Mouse (Mus musculus) left cerebral cortex, postnatal 4 days (tissue): ENCODE measurements around the gene Fuk. TPM values are rescaled to one million over a fixed set of nuclear protein-coding genes. Genes with fewer than 3 reads are reported as not detected.
"Not testable (repeated sequence)": the region's sequence is repeated elsewhere in the genome, so short reads cannot be mapped to it uniquely, and the experiment has no call there.

Experiments
- DNase-seq: peaks from one replicate; pipeline ENCODE4 v3.0.0-alpha.2; 2022
- intact Hi-C: fragments of 180-260 bp; cut with DNase I; formaldehyde crosslinking; loops from one replicate; pipeline ENCODE4 v1.15.1; 2025
- total RNA-seq, 2 experiments: library from RNA; stranded (reverse); gene quantifications; 2 replicates each; pipeline ENCODE4 v1.2.3; 2021

Gene Fuk
- 1 to 10 TPM; 7.8 to 7.9 TPM for total RNA-seq

GRCm38 (mm10) chr8:110901839-110902578, at the start of gene Fuk:
Gene Fuk (minus strand): TSS chr8:110902488.
- intact Hi-C loops: no loop called here
- peak; percentile 80 for DNase-seq

- no peak for DNase-seq
- intact Hi-C loops: no loop called here
Measured at GRCm38 (mm10) chr8:110950065-110950484, 47.8 kb upstream of the Fuk start.

- intact Hi-C loops: no loop called here
- no peak for DNase-seq
Measured at GRCm38 (mm10) chr8:110945716-110946115, 43.4 kb upstream of the Fuk start.

GRCm38 (mm10) chr8:110944276-110944876, 42.1 kb upstream of the Fuk start:
- no peak for DNase-seq
- intact Hi-C loops: no loop called here

- intact Hi-C loops: no loop called here
- peak; percentile 77 for DNase-seq
Measured at GRCm38 (mm10) chr8:110941453-110941948, 39.2 kb upstream of the Fuk start.

GRCm38 (mm10) chr8:110940682-110941452, 38.6 kb upstream of the Fuk start:
- DNase-seq: no peak
- intact Hi-C loops: no loop called here

- intact Hi-C loops: no loop called here
- DNase-seq: peak; percentile 59
Measured at GRCm38 (mm10) chr8:110938882-110939589, 36.7 kb upstream of the Fuk start.

GRCm38 (mm10) chr8:110936217-110936616, 33.9 kb upstream of the Fuk start:
- intact Hi-C loops: no loop called here

GRCm38 (mm10) chr8:110933272-110933671, 31.0 kb upstream of the Fuk start:
- no peak for DNase-seq
- intact Hi-C loops: no loop called here

More at GRCm38 (mm10) chr8:110936217-110936616, 33.9 kb upstream of the Fuk start:
- no peak for DNase-seq

- intact Hi-C loops: no loop called here
- DNase-seq: no peak
Measured at GRCm38 (mm10) chr8:110932444-110932843, 30.2 kb upstream of the Fuk start.

- intact Hi-C loops: no loop called here
- DNase-seq: peak; percentile 44
Measured at GRCm38 (mm10) chr8:110931176-110931939, 29.1 kb upstream of the Fuk start.

GRCm38 (mm10) chr8:110929672-110930071, 27.4 kb upstream of the Fuk start:
- DNase-seq: not testable (repeated sequence)
- intact Hi-C loops: loop anchor here (5.0 kb wide), 1 partner anchor 33 kb away; no protein-coding TSS in a partner anchor

GRCm38 (mm10) chr8:110929066-110929465, 26.8 kb upstream of the Fuk start:
- no peak for DNase-seq
- intact Hi-C loops: loop anchor here (5.0 kb wide), 1 partner anchor 33 kb away; no protein-coding TSS in a partner anchor

- intact Hi-C loops: loop anchor here (5.0 kb wide), 1 partner anchor 34 kb away; no protein-coding TSS in a partner anchor
Measured at GRCm38 (mm10) chr8:110928435-110928834, 26.1 kb upstream of the Fuk start.

GRCm38 (mm10) chr8:110926690-110927089, 24.4 kb upstream of the Fuk start:
- intact Hi-C loops: loop anchor here (5.0 kb wide), 1 partner anchor 36 kb away; no protein-coding TSS in a partner anchor

More at GRCm38 (mm10) chr8:110928435-110928834, 26.1 kb upstream of the Fuk start:
- DNase-seq: no peak

GRCm38 (mm10) chr8:110925691-110926140, 23.4 kb upstream of the Fuk start:
- intact Hi-C loops: loop anchor here (5.0 kb wide), 1 partner anchor 37 kb away; no protein-coding TSS in a partner anchor

More at GRCm38 (mm10) chr8:110926690-110927089, 24.4 kb upstream of the Fuk start:
- DNase-seq: no peak

GRCm38 (mm10) chr8:110921492-110922230, 19.4 kb upstream of the Fuk start:
- intact Hi-C loops: no loop called here
- peak; percentile 18 for DNase-seq

More at GRCm38 (mm10) chr8:110925691-110926140, 23.4 kb upstream of the Fuk start:
- no peak for DNase-seq

- DNase-seq: no peak
- intact Hi-C loops: no loop called here
Measured at GRCm38 (mm10) chr8:110920773-110921277, 18.5 kb upstream of the Fuk start.
